Mouse (Mus musculus) layer of hippocampus, adult 11-12 months (tissue): ENCODE measurements around the gene Pkd1l2.

Source experiments
- DNase-seq: peaks from one replicate; pipeline ENCODE4 v3.0.0; 2022; ENCODE audit warnings: low spot score

Pkd1l2 gene

DNA sequence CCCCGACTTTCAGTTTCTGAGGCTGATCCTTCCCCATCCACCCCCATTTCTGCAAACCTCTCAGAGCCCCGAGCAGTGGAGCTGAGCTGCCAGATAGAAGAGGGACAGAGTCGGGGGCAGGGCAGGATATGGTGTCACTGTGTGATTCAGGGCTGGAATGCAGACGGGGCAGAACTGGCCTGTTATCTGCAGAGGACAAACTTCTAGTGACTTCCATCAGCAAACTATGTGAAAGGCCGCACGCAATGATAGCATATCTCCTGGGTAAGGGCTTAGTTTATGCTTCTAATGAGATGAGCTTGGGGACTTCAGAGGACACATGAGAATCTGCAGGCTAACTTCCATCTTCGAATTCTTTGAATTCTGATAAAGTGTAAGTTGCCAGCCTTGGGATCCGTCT is 3.3 kb upstream of the Pkd1l2 start:
- no peak for DNase-seq

DNA sequence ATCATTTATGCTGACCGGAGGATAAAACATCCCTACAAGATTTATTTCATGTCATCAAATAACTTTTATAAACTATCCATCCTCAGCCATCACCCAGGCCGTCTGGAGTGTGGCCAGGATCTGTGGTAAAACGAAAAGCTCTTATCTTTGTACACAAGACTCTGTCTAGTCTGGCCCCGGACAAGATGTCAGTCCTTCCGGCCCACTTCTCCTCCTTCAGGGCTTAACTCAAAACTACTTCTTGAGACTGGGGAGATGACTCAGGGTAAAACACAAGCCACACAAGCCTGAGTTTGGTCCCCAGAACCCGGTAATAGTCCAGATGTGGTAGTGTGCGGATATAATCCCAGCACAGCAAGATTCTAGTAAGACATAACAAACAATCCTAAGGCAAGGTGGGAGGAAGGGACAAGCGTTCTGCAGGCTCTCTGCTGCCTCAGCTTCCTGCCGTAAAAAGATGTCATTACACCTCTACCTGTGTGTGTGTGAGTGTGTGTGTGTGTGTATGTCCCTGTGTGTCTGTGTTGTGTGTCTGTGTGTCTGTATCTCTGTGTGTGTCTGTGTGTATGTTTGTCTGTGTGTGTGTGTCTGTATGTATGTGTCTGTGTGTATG is 804 bp upstream of the Pkd1l2 start:
- no peak for DNase-seq

DNA sequence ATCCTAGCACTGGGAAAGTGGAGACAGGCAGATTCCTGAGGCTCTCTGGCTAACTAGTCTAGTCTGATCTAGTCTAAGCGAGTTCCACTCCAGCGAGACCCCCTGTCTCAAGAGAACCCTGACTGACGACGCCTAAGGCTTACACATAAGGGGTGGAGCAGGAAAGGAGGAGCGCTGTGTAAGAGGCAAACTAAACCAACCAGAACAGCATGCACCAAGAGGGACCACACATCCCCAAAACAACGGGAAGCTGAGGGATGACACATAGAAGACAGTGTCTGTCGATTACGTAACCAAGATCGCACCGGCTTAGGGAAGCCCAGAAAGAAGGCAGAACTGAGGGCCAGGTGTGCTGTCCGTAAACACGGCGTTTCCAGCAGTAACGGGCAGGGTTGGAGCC is 2.6 kb downstream of the Pkd1l2 start:
- no peak for DNase-seq

- DNase-seq = no peak
These were observed 3.8 kb downstream of the Pkd1l2 start for GRCm38 (mm10) chr8:117078367-117078926.

GRCm38 (mm10) chr8:117074350-117075182 is 7.7 kb downstream of the Pkd1l2 start:
- no peak for DNase-seq

GRCm38 (mm10) chr8:117069708-117070107 is 12.5 kb downstream of the Pkd1l2 start:
- DNase-seq = no peak

DNA sequence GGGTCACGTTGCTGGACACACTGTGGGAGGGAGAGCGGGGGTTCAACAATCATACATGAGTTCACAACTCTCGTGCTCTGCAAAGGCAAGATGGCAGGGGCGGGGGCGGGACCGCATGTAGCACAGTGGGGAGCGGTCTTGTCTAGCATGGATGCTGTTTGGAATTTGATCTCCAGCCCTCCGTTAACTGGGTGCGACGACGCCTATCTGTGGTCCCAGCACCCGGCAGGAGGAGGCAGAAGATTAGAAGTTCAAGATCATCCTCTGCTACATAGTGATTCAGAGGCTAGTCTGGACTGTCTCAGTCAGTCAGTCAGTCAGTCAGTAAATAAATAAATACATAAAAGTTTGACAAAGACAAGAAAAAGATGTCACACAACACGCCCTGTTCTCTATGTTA is 14.0 kb downstream of the Pkd1l2 start:
- no peak for DNase-seq

DNA sequence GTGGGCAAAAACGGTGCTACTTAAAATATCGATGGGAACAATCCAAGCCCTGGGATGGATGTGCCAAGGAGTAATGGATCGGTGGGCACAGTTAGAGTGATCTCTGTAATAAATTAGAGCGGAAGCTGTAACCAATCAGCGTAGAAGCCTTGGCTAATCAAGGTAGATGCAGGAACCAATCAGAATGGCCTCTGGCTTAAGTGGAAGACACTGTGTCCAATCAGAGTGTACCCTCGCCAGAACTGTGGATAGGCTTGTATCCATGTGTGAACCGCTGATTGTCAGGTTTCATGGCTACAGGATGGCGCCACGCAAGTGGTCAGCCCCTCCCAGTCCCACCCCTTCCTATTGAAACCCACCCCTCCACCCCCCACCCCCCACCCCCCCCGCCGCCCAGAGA is 14.9 kb downstream of the Pkd1l2 start:
- DNase-seq = no peak

GRCm38 (mm10) chr8:117066955-117067354 is 15.3 kb downstream of the Pkd1l2 start:
- DNase-seq = no peak

DNA sequence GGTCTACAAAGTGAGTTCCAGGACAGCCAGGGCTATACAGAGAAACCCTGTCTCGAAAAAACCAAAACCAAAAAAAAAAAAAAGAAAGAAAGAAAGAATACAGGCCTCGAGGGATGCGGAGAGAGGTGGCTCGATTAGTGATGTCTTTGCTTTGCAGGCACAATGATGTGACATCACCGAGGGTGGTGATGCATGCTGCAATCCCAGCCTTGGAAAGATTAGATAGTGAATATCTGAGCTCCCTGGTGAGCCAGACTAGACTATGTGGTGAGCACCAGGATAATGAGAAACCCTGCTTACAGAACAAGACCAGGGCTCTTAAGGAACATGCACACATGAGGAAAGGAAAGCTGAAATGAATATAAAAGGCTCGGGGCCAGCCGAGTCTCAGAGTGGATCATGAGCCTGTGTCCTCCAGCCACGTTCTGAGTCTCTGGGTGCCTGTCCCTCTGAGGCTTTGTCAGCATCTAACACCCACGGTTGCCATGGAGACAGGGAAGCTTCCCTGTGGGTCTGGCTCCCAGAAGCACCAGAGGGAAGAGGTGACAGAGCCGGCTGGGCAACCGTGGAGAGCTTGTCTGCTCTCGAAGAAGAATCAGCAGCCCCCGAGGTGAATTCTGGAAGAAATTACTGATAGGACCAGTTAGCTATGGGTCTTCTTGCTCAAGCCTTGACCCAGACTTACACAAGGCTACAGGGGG is 20.9 kb downstream of the Pkd1l2 start:
- DNase-seq = peak; percentile 39

DNA sequence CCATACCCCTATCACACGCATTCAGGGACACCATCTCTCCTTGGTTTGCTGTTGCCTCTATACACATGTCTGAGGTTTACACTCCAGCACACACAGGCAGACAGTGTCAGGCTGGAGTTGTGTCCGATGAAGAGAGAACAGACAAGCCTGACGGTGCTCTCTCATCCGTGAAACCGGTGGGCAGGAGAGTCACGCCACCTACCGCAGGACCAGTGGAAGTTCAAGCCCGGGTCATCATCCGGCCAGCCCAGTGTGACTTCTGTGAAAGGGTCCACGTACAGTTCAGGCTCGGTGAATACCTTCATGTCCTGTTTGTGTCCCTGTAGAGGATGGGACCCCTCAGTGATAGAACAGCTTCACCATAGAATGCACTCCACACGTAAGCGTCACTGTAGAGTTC is 21.9 kb downstream of the Pkd1l2 start:
- no peak for DNase-seq

DNA sequence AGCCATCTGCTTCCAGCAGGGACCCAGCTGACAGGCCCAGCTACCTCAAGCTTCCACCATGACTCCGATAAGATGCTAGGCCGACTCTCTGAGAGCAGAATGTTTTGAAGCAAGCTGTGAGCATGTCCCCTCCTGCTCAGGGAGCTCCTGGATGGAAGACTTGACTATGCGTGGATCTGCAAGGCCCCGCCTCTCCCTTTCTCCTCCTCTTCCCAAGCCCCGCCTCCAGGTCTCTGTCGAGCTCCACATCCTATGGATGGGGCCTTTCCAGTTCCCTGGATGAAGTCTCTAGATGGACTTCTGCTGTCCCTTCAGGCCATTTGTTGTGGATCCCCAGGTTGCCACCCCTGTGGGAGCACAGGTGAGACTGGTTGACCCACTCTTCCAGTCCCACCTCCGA is 23.2 kb downstream of the Pkd1l2 start:
- no peak for DNase-seq

DNA sequence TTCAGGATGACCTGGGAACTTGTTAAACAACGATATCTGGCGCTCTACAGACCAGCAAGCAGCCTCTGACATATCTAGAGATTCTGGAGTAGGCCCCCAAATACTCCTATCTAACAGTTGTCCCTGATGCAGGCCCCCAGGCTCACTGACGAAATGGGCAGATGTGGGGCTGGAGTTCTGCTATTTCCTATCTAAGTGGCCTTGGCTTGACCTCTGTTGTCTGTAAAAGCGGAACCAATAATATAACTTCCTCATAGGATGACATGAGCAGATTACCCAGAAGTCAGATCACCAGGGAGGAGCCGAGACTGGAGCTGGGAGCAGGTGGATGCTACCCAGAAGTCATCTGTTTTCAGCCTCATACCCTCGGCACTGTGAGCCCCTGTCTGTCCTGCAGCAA is 27.2 kb downstream of the Pkd1l2 start:
- DNase-seq = no peak

GRCm38 (mm10) chr8:117054146-117054545 is 28.1 kb downstream of the Pkd1l2 start:
- DNase-seq = no peak

- peak; percentile 27 for DNase-seq
These were observed 28.8 kb downstream of the Pkd1l2 start for GRCm38 (mm10) chr8:117053135-117054079.

- DNase-seq = no peak
These were observed 30.9 kb downstream of the Pkd1l2 start for GRCm38 (mm10) chr8:117051316-117051715.

- no peak for DNase-seq
These were observed 31.5 kb downstream of the Pkd1l2 start for GRCm38 (mm10) chr8:117050763-117051162.

GRCm38 (mm10) chr8:117049444-117049843 is 32.8 kb downstream of the Pkd1l2 start:
- no peak for DNase-seq

- DNase-seq = no peak
These were observed 38.7 kb downstream of the Pkd1l2 start for GRCm38 (mm10) chr8:117043584-117043983.

DNA sequence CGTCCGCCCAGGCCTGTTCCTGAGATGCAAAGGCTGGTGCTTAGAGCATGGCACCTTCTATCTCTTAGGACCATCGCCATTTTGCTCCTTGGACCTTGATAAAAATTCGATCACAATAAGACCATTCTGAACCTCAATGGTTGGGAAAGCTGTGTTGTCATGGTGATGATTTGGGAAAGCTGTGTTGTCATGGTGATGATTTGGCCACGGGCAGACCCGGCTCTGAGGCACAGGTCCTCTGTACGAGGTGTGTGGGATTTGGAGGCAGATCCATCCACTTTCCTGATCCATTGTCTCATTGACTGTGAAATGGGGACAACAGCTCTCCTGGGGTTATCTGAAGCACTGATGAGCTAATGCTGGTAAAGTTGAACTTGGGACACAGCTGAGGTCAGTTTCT is 42.4 kb downstream of the Pkd1l2 start:
- DNase-seq = no peak

- DNase-seq = no peak
These were observed 44.8 kb downstream of the Pkd1l2 start for GRCm38 (mm10) chr8:117037374-117037935.
